Mouse (Mus musculus) spleen, adult 2 months (tissue): ENCODE data around the gene Emc7. TPM values are rescaled to one million over a fixed set of nuclear protein-coding genes. Genes with fewer than 3 reads are reported as not detected.
A peak's percentile ranks its signal among the peaks of the same experiment; 100 is the strongest.
"Not testable (repeated sequence)": the region's sequence is repeated elsewhere in the genome, so short reads cannot be mapped to it uniquely, and the experiment has no call there.

Source experiments
- DNase-seq, 2 experiments: peaks; one replicate each; pipeline versions ENCODE4 v3.0.0 to v3.0.0-alpha.2; 2012 to 2021; ENCODE audit warnings: low spot score in 2 of 2, low read depth in 1 of 2
- H3K27ac ChIP-seq: fragments of 200-500 bp; 2 replicates; pipeline ENCODE4 v1.5.1; 2012; ENCODE audit warnings: low read length, inconsistent platforms; ENCODE audit not compliant: insufficient read depth
- H3K27me3 ChIP-seq: fragments of 200-500 bp; 2 replicates; pipeline ENCODE4 v1.6.1; 2012; ENCODE audit warnings: mild to moderate bottlenecking, moderate library complexity, low read length, inconsistent platforms; ENCODE audit not compliant: control insufficient read depth, insufficient read depth
- H3K36me3 ChIP-seq: fragments of 200-500 bp; 2 replicates; pipeline ENCODE4 v1.6.1; 2012; ENCODE audit warnings: mild to moderate bottlenecking, low read length, inconsistent platforms; ENCODE audit not compliant: control insufficient read depth, insufficient read depth
- H3K4me1 ChIP-seq: fragments of 200-500 bp; 2 replicates; pipeline ENCODE4 v1.6.1; 2011; ENCODE audit warnings: inconsistent platforms; ENCODE audit not compliant: control insufficient read depth, insufficient read depth, insufficient read length
- H3K4me3 ChIP-seq: fragments of 200-500 bp; 2 replicates; pipeline ENCODE4 v1.5.1; 2011; ENCODE audit warnings: mild to moderate bottlenecking, inconsistent platforms; ENCODE audit not compliant: insufficient read depth, insufficient read length; ENCODE audit errors: extremely low read depth
- CTCF ChIP-seq: fragments of 200-500 bp; IDR thresholded peaks from 2 replicates; pipeline ENCODE4 v1.5.1; 2011; ENCODE audit warnings: mild to moderate bottlenecking, inconsistent platforms; ENCODE audit not compliant: insufficient read depth, insufficient read length, insufficient replicate concordance; ENCODE audit errors: extremely low read depth
- POLR2A ChIP-seq: fragments of 200-500 bp; IDR thresholded peaks from 2 replicates; pipeline ENCODE4 v1.6.1; 2011; ENCODE audit warnings: low read depth, low read length, inconsistent platforms
- WGBS: fragments of 180-500 bp; shearing (Covaris S2); methylation state at CpG from one replicate; pipeline ENCODE4 v1.1.7; 2018; 5-methylcytosine and 5-hydroxymethylcytosine counted together
- polyA plus RNA-seq: library from polyadenylated mRNA; depleted of rRNA; stranded (reverse); fragments of >200 nt; gene quantifications from 2 replicates; pipeline ENCODE4 v1.2.3, GENCODE M21; 2012

Gene Emc7
- polyA plus RNA-seq, 1 experiment, result 2.5 TPM

DNA sequence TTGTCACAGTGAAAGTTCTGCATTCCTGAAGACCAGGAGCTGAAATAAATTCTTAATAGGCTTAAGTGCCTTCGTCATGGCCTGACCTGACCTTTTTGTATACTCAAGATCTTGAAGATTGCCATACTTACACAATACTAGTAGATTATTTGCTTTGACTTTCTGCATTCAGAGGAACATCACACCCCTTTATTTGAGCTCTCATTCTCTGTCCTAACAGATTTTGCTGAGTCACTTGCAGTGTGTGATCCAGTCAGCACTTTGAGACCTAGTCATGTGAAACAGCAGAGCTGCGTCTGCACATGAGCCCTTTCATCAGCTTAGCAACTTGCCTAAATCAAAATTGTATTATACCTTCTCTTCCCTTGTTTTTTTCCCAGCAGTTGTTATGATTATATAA, 21.4 kb upstream of the Emc7 start:
- WGBS, result 69% methylated on average over 2 of the region's 2 CpGs
- peaks cover 2% of the 10 kb centered on the region; the same call in 1 of the 2 replicates for H3K4me1 ChIP-seq
- H3K4me3 ChIP-seq, result no peak overlapping the region
- DNase-seq, result no peak
- TF ChIP-seq CTCF, result no peak
- no peak for TF ChIP-seq POLR2A
- H3K27me3 ChIP-seq, result no peaks in the 10 kb centered on the region
- no peaks in the 10 kb centered on the region for H3K36me3 ChIP-seq
- no peak overlapping the region for H3K27ac ChIP-seq

DNA sequence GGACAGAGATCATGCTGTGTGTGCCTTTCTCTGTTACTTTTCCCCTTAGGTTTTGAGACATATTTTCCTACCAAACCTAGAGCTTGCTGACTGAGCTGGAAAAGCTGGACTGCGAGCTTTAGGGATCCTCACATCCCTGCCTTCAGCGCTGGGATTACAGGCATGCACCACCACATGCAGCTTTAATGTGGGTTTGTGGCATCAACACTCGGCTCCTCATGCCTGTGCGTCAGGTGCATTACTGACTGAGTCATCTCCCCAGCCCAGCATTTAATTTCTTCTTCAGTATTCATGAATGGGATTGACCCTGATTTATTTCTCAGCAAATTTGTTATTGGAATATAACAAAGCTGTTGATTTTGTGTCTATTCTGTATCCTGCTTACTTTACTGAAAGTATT, 18.5 kb upstream of the Emc7 start:
- Histone ChIP-seq H3K27me3 (no peaks in the 10 kb centered on the region), H3K27ac (no peak overlapping the region), H3K4me3 (no peak overlapping the region), H3K4me1 (peaks cover 2% of the 10 kb centered on the region; the same call in 1 of the 2 replicates), H3K36me3 (no peaks in the 10 kb centered on the region)
- no peak for DNase-seq
- WGBS, result 77% methylated on average over 4 of the region's 4 CpGs
- TF ChIP-seq CTCF, result no peak
- TF ChIP-seq POLR2A, result no peak

DNA sequence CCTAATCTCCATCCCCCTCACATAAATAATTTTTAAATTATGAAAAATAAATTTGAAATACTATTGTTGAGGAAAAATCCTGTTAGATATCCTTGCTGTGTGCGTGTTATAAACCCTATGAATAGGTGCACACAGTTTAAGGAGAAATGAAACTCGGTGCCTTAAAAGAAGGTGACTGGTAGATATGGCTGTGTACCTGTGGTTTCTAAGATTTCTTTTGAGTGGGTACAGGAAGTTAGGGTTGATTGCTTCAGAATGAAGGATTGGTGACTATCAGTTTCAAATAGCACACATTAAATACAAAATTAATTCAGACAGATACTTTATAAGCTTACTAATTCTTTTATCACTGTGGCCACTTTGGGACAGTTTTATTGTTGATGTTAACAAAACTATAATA, 17.2 kb upstream of the Emc7 start:
- Histone ChIP-seq H3K4me1 (peaks cover 2% of the 10 kb centered on the region; the same call in 1 of the 2 replicates), H3K36me3 (no peaks in the 10 kb centered on the region), H3K4me3 (no peak overlapping the region), H3K27ac (peak overlapping the region; percentile 42; the same call in 1 of the 2 replicates), H3K27me3 (no peaks in the 10 kb centered on the region)
- DNase-seq, result no peak
- TF ChIP-seq POLR2A (no peak), CTCF (no peak)
- WGBS, result 34% methylated on average over 2 of the region's 2 CpGs

DNA sequence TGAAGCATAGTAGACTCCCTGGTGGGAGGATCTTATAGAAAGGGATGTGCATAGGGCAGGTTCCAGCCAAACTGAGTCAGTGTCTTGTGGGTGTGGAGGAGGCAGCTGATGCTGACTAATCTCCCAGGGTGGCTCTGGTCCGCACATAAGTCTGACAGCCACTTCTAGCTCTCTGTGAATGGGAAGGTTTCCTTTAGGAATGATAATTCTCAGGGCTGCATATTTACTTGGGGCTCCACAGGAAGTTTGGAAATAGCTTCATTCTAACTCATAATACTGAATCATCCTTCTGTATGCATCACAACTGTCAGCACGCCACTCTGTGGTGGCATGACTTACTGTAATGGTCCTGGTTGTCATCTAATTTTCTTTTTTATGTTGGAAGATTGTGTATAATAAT, 11.3 kb upstream of the Emc7 start:
- H3K27ac ChIP-seq, result no peak overlapping the region
- H3K4me1 ChIP-seq, result peaks cover 3% of the 10 kb centered on the region; the same call in 1 of the 2 replicates
- no peaks in the 10 kb centered on the region; the same call in 1 of the 2 replicates for H3K27me3 ChIP-seq
- 79% methylated on average over 2 of the region's 2 CpGs for WGBS
- no peak for DNase-seq
- TF ChIP-seq POLR2A (no peak), CTCF (no peak)
- no peaks in the 10 kb centered on the region for H3K36me3 ChIP-seq
- H3K4me3 ChIP-seq, result no peak overlapping the region

DNA sequence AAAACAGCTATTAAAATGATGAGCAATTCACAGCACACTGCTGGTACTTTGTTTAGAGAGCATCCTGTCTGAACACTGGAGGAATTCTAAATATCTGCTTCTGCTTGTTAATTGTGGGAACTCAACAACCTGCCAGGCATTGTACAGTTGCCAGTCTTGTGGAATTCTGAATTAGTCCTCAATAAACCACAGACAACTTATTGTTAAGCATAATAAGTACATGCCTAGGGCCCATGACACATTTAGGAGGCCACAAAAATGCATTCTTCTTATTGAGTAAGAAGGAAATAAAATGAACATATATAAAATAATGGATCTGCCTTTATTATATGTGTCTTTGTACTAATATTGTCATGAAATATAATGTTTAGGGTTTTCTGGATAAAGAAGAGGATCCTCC, 9.3 kb upstream of the Emc7 start:
- no peaks in the 10 kb centered on the region for H3K36me3 ChIP-seq
- no peak overlapping the region for H3K4me3 ChIP-seq
- no peaks in the 10 kb centered on the region; the same call in 1 of the 2 replicates for H3K27me3 ChIP-seq
- no peak for DNase-seq
- peaks cover 3% of the 10 kb centered on the region; the same call in 1 of the 2 replicates for H3K4me1 ChIP-seq
- TF ChIP-seq POLR2A, result no peak
- TF ChIP-seq CTCF, result no peak
- no peak overlapping the region for H3K27ac ChIP-seq

DNA sequence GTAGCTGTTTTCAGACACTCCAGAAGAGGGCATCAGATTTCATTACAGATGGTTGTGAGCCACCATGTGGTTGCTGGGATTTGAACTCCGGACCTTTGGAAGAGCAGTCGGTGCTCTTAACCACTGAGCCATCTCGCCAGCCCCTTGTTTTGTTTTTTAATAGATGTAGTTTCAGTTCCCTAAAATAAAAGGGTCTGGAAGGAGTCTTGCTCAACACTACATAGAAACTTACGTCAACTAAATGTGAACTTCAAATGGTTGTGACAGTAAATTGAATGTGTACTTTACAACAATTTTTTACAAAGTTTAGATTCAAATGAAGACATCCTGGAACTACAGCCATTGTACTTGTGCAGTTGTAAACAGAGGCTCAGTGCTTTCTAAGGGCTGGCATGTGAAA, 6.8 kb upstream of the Emc7 start:
- H3K4me3 ChIP-seq, H3K4me1 ChIP-seq, H3K27me3 ChIP-seq, H3K36me3 ChIP-seq: not testable (repeated sequence)
- peak in 1 of 2 experiments; percentile 19 for DNase-seq
- 32% methylated on average over 4 of the region's 4 CpGs for WGBS
- H3K27ac ChIP-seq, result peak overlapping the region; percentile 54; the same call in 1 of the 2 replicates

DNA sequence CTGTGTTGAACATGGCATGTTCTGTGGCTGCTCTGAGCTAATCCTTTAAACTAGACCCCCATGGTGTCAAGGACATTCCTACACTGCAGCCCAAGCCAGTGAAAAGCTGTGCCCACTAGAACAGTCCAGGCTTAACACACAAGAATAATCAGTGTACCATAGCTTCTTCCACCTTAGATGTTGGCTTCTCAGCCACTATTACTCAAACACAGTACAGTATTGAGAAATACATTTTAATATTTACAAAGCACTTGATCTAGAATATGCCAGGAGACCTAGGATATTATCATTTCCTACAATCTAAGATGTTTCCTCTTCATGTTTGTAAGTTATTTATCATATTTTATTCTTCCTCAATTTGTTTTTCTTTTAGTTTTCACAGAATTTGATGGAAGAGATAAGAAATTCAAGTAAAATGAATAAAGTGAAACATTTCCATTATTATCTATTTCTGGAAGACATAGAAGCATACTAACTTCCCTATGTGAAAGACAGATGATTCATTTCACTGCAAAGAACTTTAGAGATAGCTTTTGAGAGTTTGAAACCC, 6.2 kb upstream of the Emc7 start:
- H3K4me3 ChIP-seq, result no peak overlapping the region
- no peak for DNase-seq
- H3K4me1 ChIP-seq, result peaks cover 3% of the 10 kb centered on the region; the same call in 1 of the 2 replicates
- TF ChIP-seq POLR2A, result no peak
- no peak for TF ChIP-seq CTCF
- H3K36me3 ChIP-seq, result no peaks in the 10 kb centered on the region
- H3K27ac ChIP-seq, result peak overlapping the region; percentile 54; the same call in 1 of the 2 replicates
- no peaks in the 10 kb centered on the region; the same call in 1 of the 2 replicates for H3K27me3 ChIP-seq
